Comparison of ENCODE assay signal across 8 mouse cellular contexts in the genomic region with DNA sequence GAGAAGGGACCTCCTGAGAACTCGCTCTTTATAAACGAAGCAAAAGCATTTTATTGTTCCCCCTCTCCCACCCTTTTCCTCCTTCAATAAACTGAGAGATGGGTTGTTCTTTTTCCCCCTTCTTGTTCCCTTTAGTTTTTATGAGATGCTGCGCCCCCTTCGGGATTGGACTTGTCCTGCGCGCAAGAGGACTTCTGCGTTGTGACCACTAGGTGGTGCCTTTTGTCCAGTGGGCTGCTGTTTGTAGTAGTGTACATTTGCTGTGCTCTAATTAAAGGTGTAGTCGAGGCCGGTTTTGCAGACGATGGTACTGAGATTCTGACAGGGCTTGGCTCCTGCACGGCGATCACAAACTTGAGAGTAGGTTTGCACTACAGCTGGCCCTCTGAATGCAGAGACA. TPM values are rescaled to one million over a fixed set of nuclear protein-coding genes. Genes with fewer than 3 reads are reported as not detected.
A peak's percentile ranks its signal among the peaks of the same experiment; 100 is the strongest.
DNase-seq lines count a peak whose midpoint lies in the region; ATAC-seq and TF ChIP-seq lines count a peak whose summit lies in the region.

No protein-coding gene starts in this region.

- no peak overlapping the region for H3K27ac ChIP-seq in ES-Bruce4 (ENCODE audit: insufficient read depth, low read length)
- no peak overlapping the region for H3K27ac ChIP-seq in bone marrow macrophage, adult 2 months (ENCODE audit: insufficient read depth, low read depth, low read length)
- H3K27ac ChIP-seq in lung, embryonic 14.5 days (ENCODE audit: low read depth) = peak overlapping the region; percentile 64; the same call in 1 of the 2 replicates

- no peak for TF ChIP-seq POLR2A in ES-Bruce4 (IDR thresholded peaks at IDR 0.05; ENCODE audit: insufficient read depth, low read length)
- TF ChIP-seq POLR2A in bone marrow macrophage, adult 2 months (IDR thresholded peaks at IDR 0.05; ENCODE audit: borderline replicate concordance, low read depth, low read length) = no peak

- peak; percentile 100 for TF ChIP-seq CTCF in ES-Bruce4 (IDR thresholded peaks at IDR 0.05; ENCODE audit: low read depth, low read length)
- TF ChIP-seq CTCF in bone marrow macrophage, adult 2 months (IDR thresholded peaks at IDR 0.05; ENCODE audit: low read depth, low read length) = peak; percentile 99
- peak; percentile 100 for TF ChIP-seq CTCF in lung, embryonic 14.5 days (IDR thresholded peaks at IDR 0.05; ENCODE audit: low read depth)

- ATAC-seq in lung, embryonic 14.5 days (ENCODE audit: insufficient read depth) = no peak

- peak; percentile 33 for DNase-seq in fat pad, adult 2 months (ENCODE audit: extremely low read depth, low read depth, low spot score)
- peak; percentile 80 to 88 for DNase-seq in heart, postnatal 14 days
- peak; percentile 92 for DNase-seq in layer of hippocampus, adult 11-12 months (ENCODE audit: low spot score)
- DNase-seq in lung, embryonic 14.5 days = peak; percentile 97
- DNase-seq in ovary, postnatal 36 days (ENCODE audit: low spot score) = peak; percentile 77
- peak; percentile 71 to 75 for DNase-seq in thymus, postnatal 36 days

- intact Hi-C loops in heart, postnatal 14 days (cut with DNase I) = loop anchor here (2.0 kb wide), 1 partner anchor 110 kb away; no protein-coding TSS in a partner anchor

- no peak overlapping the region for H3K4me3 ChIP-seq in ES-Bruce4 (ENCODE audit: low read depth, low read length)
- H3K4me3 ChIP-seq in bone marrow macrophage, adult 2 months (ENCODE audit: insufficient read depth, low read length) = no peak overlapping the region
- peak overlapping the region; percentile 89 for H3K4me3 ChIP-seq in lung, embryonic 14.5 days (ENCODE audit: low read depth, low read length)

- peaks cover 5% of the 10 kb centered on the region; the same call in 1 of the 2 replicates for H3K36me3 ChIP-seq in ES-Bruce4 (ENCODE audit: control insufficient read depth, insufficient read depth, low read length, poor library complexity, severe bottlenecking)
- H3K36me3 ChIP-seq in lung, embryonic 14.5 days (ENCODE audit: insufficient read depth) = peaks cover 22% of the 10 kb centered on the region

- H3K27me3 ChIP-seq in ES-Bruce4 (ENCODE audit: control insufficient read depth, insufficient read depth, low read length, poor library complexity, severe bottlenecking) = no peaks in the 10 kb centered on the region
- no peaks in the 10 kb centered on the region for H3K27me3 ChIP-seq in lung, embryonic 14.5 days (ENCODE audit: insufficient read depth, low read length)

- no peaks in the 10 kb centered on the region for H3K9me3 ChIP-seq in ES-Bruce4 (replicated peaks; ENCODE audit: control insufficient read depth, insufficient read depth, low read length, poor library complexity, severe bottlenecking)
- no peaks in the 10 kb centered on the region for H3K9me3 ChIP-seq in lung, embryonic 14.5 days (ENCODE audit: low read depth, low read length)

- no peak for TF ChIP-seq EP300 in ES-Bruce4 (IDR thresholded peaks at IDR 0.05; ENCODE audit: insufficient read depth, low read depth, low read length)

- H3K9ac ChIP-seq in ES-Bruce4 (ENCODE audit: low read depth, poor library complexity, severe bottlenecking) = no peak overlapping the region
- 0 out of 2 replicates have a peak overlapping the region, but pooled peaks have one; percentile 18 for H3K9ac ChIP-seq in lung, embryonic 14.5 days

- WGBS in lung, embryonic 14.5 days = 5% methylated on average over 12 of the region's 12 CpGs

- peak overlapping the region; percentile 98 for H3K4me2 ChIP-seq in lung, embryonic 14.5 days

- no peaks in the 10 kb centered on the region for H3K4me1 ChIP-seq in ES-Bruce4 (ENCODE audit: control insufficient read depth, insufficient read depth, low read length)
- peaks cover 10% of the 10 kb centered on the region for H3K4me1 ChIP-seq in bone marrow macrophage, adult 2 months (ENCODE audit: control insufficient read depth, insufficient read depth, low read length)
- H3K4me1 ChIP-seq in lung, embryonic 14.5 days (ENCODE audit: insufficient read depth) = peaks cover 19% of the 10 kb centered on the region

RNA-seq across cellular contexts. Expression of a gene that starts 2.6 kb away (rescaled TPM):
- polyA plus RNA-seq in ES-Bruce4 (2011; ENCODE audit: insufficient read depth, insufficient read length, low read depth, missing spikeins) = 16.2 and 20.9 TPM in 2 replicates
- polyA plus RNA-seq in bone marrow macrophage, adult 2 months (2012; ENCODE audit: insufficient read depth, insufficient read length, missing spikeins) = 16.4 and 17.5 TPM in 2 replicates
- 10 to 100 TPM; 24.2 to 24.4 TPM for total RNA-seq in heart, postnatal 14 days (2021)
- 27.3 and 35.0 TPM in 2 replicates for polyA plus RNA-seq in lung, embryonic 14.5 days (2014; fragmentation: Nextera tagmentation; extraction: Ambion mirVana)

RNA-seq across cellular contexts. Expression of a gene that starts 15.4 kb away (rescaled TPM):
- polyA plus RNA-seq in ES-Bruce4 (2011; ENCODE audit: insufficient read depth, insufficient read length, low read depth, missing spikeins) = 4.0 and 5.5 TPM in 2 replicates
- 1.0 and 1.2 TPM in 2 replicates for polyA plus RNA-seq in bone marrow macrophage, adult 2 months (2012; ENCODE audit: insufficient read depth, insufficient read length, missing spikeins)
- 1 to 10 TPM; 2.5 to 2.8 TPM for total RNA-seq in heart, postnatal 14 days (2021)
- 3.7 and 4.8 TPM in 2 replicates for polyA plus RNA-seq in lung, embryonic 14.5 days (2014; fragmentation: Nextera tagmentation; extraction: Ambion mirVana)

RNA-seq across cellular contexts. Expression of a gene that starts 16.9 kb away (rescaled TPM):
- 2.5 and 2.6 TPM in 2 replicates for polyA plus RNA-seq in ES-Bruce4 (2011; ENCODE audit: insufficient read depth, insufficient read length, low read depth, missing spikeins)
- not detected in 2 replicates for polyA plus RNA-seq in bone marrow macrophage, adult 2 months (2012; ENCODE audit: insufficient read depth, insufficient read length, missing spikeins)
- total RNA-seq in heart, postnatal 14 days (2021) = not detected
- polyA plus RNA-seq in lung, embryonic 14.5 days (2014; fragmentation: Nextera tagmentation; extraction: Ambion mirVana) = 2.2 and 2.3 TPM in 2 replicates

RNA-seq across cellular contexts. Expression of a gene that starts 17.7 kb away (rescaled TPM):
- 102 and 119 TPM in 2 replicates for polyA plus RNA-seq in ES-Bruce4 (2011; ENCODE audit: insufficient read depth, insufficient read length, low read depth, missing spikeins)
- 61.9 and 64.4 TPM in 2 replicates for polyA plus RNA-seq in bone marrow macrophage, adult 2 months (2012; ENCODE audit: insufficient read depth, insufficient read length, missing spikeins)
- total RNA-seq in heart, postnatal 14 days (2021) = 10 to 100 TPM; 64.6 to 66.5 TPM
- 22.9 and 26.8 TPM in 2 replicates for polyA plus RNA-seq in lung, embryonic 14.5 days (2014; fragmentation: Nextera tagmentation; extraction: Ambion mirVana)

RNA-seq across cellular contexts. Expression of a gene that starts 19.3 kb away (rescaled TPM):
- polyA plus RNA-seq in ES-Bruce4 (2011; ENCODE audit: insufficient read depth, insufficient read length, low read depth, missing spikeins) = not detected in 2 replicates
- polyA plus RNA-seq in bone marrow macrophage, adult 2 months (2012; ENCODE audit: insufficient read depth, insufficient read length, missing spikeins) = not detected in 2 replicates
- not detected for total RNA-seq in heart, postnatal 14 days (2021)
- polyA plus RNA-seq in lung, embryonic 14.5 days (2014; fragmentation: Nextera tagmentation; extraction: Ambion mirVana) = not detected in 2 replicates

Comparison
In these comparisons a context has a peak if more than half of its experiments do, and no peak if none do; other contexts are left out.
1. DNase-seq: peak in every context shown above with its lines; median percentile 97 in lung, embryonic 14.5 days; 92 in layer of hippocampus, adult 11-12 months; 84 in heart, postnatal 14 days; 77 in ovary, postnatal 36 days; 73 in thymus, postnatal 36 days; 33 in fat pad, adult 2 months.